Mouse (Mus musculus) c-Kit-positive CD71-positive TER-119-positive erythroid progenitor cells, embryonic 14.5 days (primary cell): ENCODE data around the gene Mthfd1l.
"Not testable (repeated sequence)": the region's sequence is repeated elsewhere in the genome, so short reads cannot be mapped to it uniquely, and the experiment has no call there.

Source experiments
- DNase-seq: peaks from one replicate; pipeline ENCODE4 v3.0.0-alpha.2; 2013; ENCODE audit warnings: low spot score

Mthfd1l gene

DNA sequence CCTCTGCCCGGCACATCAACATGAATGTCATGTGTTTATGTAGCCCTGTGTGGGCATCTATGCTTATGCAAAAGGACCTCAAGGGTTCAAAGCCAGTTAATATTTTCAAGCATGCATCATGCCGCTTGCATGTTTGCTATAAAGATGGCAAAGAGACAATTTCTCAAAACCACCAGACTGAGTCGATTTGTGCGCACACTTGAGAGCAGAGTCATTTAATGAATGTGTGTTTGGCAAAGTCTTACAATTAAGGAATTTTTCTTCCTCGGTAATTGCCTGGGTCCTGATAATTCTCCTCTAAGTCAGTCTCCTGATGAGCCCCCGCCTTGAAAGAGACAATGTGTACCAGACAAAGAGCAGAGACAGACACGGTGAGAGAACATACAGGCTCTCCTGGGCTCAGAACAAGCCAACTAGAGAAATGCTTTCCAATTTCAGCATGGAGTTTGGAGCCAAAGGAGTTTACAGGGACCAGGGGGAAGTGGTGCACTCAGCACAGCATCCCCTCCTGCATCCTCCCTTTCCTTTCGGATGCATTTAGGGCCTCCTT is 186.7 kb downstream of the Mthfd1l start:
- DNase-seq, result no peak

GRCm38 (mm10) chr10:4160242-4160785 is 187.4 kb downstream of the Mthfd1l start:
- no peak for DNase-seq

DNA sequence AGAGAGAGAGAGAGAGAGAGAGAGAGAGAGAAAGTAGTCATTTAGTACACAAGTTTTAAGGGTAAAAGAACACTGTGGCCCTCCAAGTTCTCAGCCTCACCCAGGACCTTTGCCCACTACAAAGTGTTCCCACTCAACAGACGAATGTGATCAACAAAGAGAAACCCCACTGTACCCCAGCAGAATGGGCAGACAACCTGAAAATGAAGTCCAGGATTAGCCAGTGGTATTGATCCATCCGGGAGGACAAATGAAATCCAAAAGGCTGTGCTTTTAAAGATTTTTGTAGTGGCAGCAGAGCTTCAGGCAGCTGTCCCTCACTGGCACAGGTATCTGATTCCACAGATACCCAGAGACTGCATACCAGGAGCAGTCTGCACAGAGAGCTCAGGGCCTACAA is 189.1 kb downstream of the Mthfd1l start:
- DNase-seq, result no peak

GRCm38 (mm10) chr10:4162976-4163375 is 190.1 kb downstream of the Mthfd1l start:
- DNase-seq, result no peak

DNA sequence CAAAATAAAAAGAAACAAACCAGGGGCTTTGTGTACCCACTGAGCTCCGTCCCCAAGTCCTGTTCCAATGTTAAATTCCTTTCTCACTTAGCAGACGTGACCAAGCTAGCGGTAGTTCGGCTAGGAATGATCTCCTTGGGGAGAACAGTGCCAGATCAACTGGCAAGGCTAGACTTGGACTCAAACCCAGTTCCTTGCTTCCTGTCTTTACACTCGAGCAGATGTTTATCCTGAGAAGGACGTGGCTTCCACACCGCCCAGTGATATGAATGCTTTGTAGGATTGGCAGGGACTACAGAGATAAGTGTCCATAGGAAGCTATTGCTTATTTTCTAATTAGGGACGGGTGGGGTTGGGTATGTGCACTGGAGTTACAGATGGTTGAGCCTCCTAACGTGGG is 191.8 kb downstream of the Mthfd1l start:
- DNase-seq, result no peak

GRCm38 (mm10) chr10:4168222-4168798 is 195.4 kb downstream of the Mthfd1l start:
- no peak for DNase-seq

GRCm38 (mm10) chr10:4174229-4174628 is 201.3 kb downstream of the Mthfd1l start:
- no peak for DNase-seq

DNA sequence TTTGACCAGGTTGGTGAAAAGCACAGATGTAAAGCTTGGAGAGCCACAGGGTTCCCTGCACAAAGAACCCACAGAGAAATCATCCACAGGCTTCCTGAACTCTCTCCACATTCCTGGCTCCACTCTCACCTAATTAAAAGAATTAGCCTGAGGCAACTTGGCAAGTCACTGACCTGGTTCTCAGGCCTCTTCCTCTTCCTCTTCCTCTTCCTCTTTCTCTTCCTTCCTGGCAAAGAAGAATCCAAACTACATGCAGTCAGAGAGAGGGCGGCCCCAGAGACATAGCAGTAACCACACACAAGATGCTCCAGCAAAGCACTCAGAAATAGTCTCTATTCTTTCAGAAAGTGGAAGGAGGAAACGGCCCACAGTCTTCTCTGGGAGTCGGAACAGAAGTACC is 201.8 kb downstream of the Mthfd1l start:
- DNase-seq, result no peak

DNA sequence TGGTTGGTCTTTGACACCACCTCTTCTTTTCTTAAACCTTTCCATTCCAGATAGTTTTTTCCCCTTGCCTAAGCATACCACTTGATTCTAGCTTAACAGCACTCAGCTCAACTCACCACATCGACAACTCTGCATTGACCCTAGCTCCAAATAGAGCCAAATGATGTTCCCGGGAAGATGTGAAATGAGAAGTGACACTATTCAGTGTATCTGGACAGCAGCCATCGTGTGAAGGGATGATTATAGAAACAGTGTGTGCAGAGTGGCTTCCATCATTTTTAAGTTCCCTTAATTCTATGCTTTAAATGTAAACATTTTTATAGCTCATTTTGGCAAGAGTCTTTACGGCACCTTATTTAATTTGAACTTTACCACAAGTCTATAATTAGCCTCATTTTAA is 204.4 kb downstream of the Mthfd1l start:
- no peak for DNase-seq

GRCm38 (mm10) chr10:4179049-4179790 is 206.3 kb downstream of the Mthfd1l start:
- no peak for DNase-seq

- no peak for DNase-seq
Observed at GRCm38 (mm10) chr10:4181953-4182352, 209.0 kb downstream of the Mthfd1l start.

DNA sequence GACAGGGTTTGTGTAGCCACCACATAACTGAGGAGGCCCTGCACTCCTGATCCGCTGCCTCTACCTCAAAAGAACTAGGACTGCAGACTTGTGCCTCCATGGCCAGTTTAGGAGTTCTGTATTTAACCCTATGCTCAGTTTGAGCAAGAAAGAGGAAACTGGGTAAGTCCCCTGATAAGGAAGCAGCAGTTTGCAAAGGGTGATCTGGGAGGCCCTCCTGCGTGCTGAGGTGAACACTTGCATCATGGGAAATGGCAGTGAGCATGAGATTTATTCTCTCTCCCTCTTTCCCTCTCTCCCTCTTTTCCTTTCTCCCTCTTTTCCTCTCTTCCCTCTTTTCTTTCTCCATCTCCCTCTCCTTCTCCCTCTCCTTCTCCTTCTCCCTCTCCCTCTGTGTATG is 209.5 kb downstream of the Mthfd1l start:
- no peak for DNase-seq

- no peak for DNase-seq
Observed at GRCm38 (mm10) chr10:4188614-4189402, 215.9 kb downstream of the Mthfd1l start.

DNA sequence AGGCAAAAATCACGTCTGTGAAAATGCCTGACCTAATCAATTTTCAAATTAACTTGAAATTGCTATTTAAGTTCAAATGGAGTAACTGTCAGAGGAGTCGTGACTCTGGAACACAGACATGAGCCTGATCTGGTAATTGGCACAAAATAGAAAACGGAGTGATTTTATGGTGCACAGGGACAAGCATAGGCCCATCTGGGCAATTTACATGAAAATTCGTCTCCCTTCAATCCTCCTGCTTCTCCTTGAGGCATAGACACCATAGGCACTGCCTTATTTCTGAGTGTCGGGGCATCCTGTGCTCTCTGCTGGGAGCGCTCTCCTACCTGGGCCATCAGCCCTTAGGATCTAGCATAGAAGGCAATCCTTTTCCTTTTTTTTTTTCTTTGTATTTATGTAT is 216.5 kb downstream of the Mthfd1l start:
- no peak for DNase-seq

DNA sequence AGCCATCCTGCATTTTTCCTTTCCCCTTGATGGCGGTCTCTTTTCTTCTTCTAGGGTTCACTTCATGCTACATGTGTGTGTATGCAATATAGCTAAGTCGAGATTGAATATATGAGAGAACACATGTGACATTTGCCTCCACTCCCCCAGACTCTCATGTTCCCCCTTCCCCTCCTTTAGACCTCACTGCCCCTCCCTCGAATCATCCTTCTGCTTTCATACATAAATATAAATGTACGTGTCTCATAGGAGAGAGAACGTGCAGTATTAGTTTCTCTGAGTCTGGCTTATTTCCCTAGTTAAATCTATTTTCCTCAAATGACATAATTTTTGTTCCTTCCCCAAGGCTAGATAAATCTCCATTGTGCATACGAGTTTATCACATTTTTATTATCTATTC is 226.1 kb downstream of the Mthfd1l start:
- DNase-seq, result no peak

GRCm38 (mm10) chr10:4199926-4200325 is 227.0 kb downstream of the Mthfd1l start:
- DNase-seq, result no peak

- DNase-seq, result no peak
Observed at GRCm38 (mm10) chr10:4200546-4201104, 227.7 kb downstream of the Mthfd1l start.

DNA sequence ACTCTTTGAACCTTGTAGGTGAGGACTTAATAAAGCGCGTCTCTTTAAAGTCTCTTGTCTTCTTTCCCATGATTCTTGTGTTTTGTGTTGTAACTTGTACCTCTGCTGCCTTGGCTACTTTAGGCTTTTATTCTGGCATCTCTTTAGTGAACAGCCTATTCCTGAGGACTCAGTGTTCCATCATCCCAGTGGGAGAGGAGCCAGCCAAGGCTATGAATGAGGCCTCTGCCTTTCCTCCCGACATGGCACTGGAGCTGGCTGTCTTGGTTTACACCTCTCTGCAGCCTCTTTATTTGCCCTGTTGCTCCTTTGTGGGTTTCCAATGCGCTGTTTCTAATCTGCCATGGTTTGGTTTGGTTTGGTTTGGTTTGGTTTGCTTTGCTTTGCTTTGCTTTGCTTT is 228.2 kb downstream of the Mthfd1l start:
- no peak for DNase-seq

- not testable (repeated sequence) for DNase-seq
Observed at GRCm38 (mm10) chr10:4203651-4204050, 230.7 kb downstream of the Mthfd1l start.

- no peak for DNase-seq
Observed at GRCm38 (mm10) chr10:4209040-4209439, 236.1 kb downstream of the Mthfd1l start.

DNA sequence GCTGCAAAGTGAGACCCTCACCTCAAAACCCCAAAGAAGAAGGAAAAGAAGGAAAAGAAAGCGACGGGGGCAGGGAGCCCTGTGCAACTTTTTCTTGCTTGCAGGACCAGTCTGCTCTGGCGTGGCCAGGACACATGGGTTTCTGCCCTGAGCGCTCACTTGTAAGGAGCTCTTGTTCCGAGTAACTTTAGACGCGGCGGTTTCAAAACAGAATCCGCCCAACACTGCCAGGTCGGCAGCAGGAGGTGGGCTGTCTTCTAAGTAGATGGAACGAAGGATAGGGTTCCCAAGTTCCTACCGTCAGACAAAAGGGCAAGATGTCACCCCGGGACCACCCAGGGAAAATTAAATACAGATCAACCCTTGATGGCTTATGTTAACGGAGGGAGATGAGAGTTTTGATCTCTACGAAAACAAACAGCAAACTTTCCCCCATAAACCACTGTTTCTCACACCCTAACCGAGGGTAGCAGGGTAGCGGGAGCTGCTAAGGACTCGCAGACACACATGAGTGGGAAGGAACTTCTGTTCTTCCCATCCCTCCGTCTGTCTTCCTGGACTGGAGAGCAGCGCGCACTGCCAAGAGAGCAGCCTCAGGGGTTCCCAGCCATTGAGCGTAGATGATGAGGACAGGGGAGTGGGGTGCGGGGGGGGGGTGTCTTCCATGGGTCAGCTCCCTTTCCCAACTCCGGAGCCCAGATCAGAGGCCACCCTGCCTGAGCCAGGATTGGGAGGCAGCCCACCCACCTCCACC is 237.6 kb downstream of the Mthfd1l start:
- no peak for DNase-seq

- DNase-seq, result no peak
Observed at GRCm38 (mm10) chr10:4211067-4211447, 238.1 kb downstream of the Mthfd1l start.
